Mouse (Mus musculus): ENCODE measurements around the gene Tbcb. TPM values are rescaled to one million over a fixed set of nuclear protein-coding genes. Genes with fewer than 3 reads are reported as not detected.
"Not testable (repeated sequence)": the region's sequence is repeated elsewhere in the genome, so short reads cannot be mapped to it uniquely, and the experiment has no call there.

Gene Tbcb
- polyA plus RNA-seq, 1 experiment from 2014 or later = 270 TPM

DNA sequence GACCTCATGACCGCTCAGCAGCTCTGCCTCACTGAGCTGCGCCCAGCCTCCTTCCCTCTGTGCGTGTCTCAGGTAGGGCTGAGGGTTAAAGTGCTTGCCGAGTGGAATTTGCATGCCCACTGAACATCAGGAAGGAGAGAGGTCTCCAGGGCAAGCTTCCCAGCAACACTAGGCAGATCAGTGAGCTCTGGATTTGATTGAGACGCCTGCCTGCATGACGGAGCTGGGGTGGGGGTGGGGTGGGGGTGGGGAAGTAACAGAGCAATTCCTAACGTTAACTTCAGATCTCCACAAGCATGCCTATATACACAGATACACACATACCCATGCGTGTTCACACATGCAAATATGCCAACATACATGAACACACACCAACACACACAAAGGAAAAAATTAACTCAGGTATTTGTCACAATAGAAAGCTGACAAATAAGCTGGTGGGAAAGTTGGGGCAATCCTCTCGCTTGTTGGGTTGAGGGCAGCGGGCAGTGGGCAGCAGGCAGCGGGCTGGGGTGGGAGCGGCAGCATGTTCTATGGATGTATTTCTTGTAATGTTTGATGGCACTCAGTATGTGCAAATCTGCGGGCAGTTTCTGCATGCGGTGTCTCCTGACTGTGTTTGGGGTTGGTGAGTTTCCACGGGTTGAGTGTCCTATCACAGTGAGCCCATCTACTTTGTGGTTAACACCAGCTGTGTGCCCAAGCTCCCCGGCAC is 12.6 kb downstream of the Tbcb start:
- peaks cover 28% of the 10 kb centered on the region for H3K36me3 ChIP-seq (replicated peaks)
- H3K4me3 ChIP-seq = peak overlapping the region; percentile 61
- WGBS = 6% methylated on average over 16 of the region's 16 CpGs
- DNase-seq (ENCODE audit: low spot score) = peak; percentile 82
- peaks cover 17% of the 10 kb centered on the region for H3K4me1 ChIP-seq
- H3K27me3 ChIP-seq (replicated peaks; ENCODE audit: low read depth, poor library complexity, severe bottlenecking) = no peaks in the 10 kb centered on the region
- H3K27ac ChIP-seq (replicated peaks) = peak overlapping the region; percentile 81
- H3K9me3 ChIP-seq = no peaks in the 10 kb centered on the region

DNA sequence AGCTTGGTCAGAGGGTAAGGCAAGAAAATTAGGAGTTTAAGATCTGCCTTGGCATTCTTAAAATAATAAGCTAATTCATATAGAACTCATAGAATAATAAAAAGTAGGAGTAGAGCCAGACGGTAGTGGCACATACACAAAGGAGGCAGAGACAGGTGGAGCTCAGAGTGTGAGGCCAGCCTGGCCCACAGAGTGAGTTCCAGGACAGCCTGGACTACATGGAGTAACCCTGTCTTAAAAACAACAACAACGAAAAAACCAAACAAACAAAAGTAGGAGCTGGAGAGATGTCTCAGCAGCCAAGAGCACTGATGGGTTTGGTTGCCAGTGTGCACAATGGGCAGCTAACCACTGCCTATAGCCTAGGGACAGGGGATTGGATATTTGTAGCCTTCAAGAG is 14.8 kb downstream of the Tbcb start:
- Histone ChIP-seq H3K27ac (replicated peaks) (no peak overlapping the region), H3K4me3 (no peak overlapping the region), H3K27me3 (replicated peaks; ENCODE audit: low read depth, poor library complexity, severe bottlenecking) (no peaks in the 10 kb centered on the region), H3K36me3 (replicated peaks) (peaks cover 6% of the 10 kb centered on the region), H3K9me3 (0 out of 2 replicates have a peak, but pooled peaks cover 4% of the 10 kb centered on the region), H3K4me1 (peaks cover 17% of the 10 kb centered on the region)
- no peak for DNase-seq (ENCODE audit: low spot score)
- WGBS = 81% methylated on average over 2 of the region's 2 CpGs

DNA sequence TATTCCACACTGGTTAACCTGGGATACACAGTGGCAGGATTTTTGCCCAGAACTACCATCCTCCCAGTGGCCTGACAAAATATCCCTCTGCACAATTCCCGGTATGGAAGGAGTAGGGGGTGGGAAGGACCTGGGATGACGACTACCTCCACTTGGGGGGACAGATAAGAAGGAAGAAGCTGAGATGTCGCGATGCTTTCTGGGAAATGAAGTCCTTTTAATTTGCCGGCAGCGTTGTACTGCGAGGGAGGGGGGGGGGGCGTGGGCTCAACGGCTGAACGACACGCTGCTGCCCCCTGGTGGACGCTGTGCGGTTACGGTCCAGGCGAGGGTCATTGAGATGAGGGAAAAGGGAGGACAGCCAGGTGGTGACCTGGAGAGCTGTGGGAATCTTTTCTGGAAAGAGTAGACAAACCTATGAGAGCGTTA is 15.3 kb downstream of the Tbcb start:
- DNase-seq (ENCODE audit: low spot score) = peak; percentile 91
- Histone ChIP-seq H3K4me1 (peaks cover 17% of the 10 kb centered on the region), H3K9me3 (0 out of 2 replicates have a peak, but pooled peaks cover 4% of the 10 kb centered on the region), H3K36me3 (replicated peaks) (0 out of 2 replicates have a peak, but pooled peaks cover under 1% of the 10 kb centered on the region), H3K27ac (replicated peaks) (peak overlapping the region; percentile 36; the same call in 1 of the 2 replicates), H3K27me3 (replicated peaks; ENCODE audit: low read depth, poor library complexity, severe bottlenecking) (no peaks in the 10 kb centered on the region), H3K4me3 (peak overlapping the region; percentile 44)
- 1% methylated on average over 16 of the region's 16 CpGs for WGBS

DNA sequence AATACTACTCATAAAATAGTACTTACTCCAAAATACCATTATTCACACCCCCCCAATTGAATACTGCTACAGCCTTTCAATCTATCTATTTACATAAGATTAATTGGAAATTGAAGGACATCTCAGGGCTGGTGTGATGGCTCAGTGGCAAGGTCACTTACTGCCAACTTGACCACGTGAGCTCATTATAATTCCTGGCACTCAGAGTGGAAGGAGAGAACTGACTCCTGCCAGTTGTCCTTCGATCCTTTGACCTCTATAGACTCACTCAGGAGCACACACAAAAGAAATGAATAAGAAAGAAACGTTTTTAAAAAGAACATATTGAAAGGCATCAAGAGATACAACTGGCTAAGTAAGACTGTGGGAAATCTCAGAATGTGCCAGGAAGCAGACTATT is 16.2 kb downstream of the Tbcb start:
- Histone ChIP-seq H3K9me3 (0 out of 2 replicates have a peak, but pooled peaks cover 4% of the 10 kb centered on the region), H3K4me1 (peaks cover 17% of the 10 kb centered on the region), H3K4me3 (no peak overlapping the region), H3K36me3 (replicated peaks) (no peaks in the 10 kb centered on the region), H3K27ac (replicated peaks) (no peak overlapping the region), H3K27me3 (replicated peaks; ENCODE audit: low read depth, poor library complexity, severe bottlenecking) (no peaks in the 10 kb centered on the region)
- DNase-seq (ENCODE audit: low spot score) = no peak
- WGBS = 87% methylated on average over 3 of the region's 3 CpGs

DNA sequence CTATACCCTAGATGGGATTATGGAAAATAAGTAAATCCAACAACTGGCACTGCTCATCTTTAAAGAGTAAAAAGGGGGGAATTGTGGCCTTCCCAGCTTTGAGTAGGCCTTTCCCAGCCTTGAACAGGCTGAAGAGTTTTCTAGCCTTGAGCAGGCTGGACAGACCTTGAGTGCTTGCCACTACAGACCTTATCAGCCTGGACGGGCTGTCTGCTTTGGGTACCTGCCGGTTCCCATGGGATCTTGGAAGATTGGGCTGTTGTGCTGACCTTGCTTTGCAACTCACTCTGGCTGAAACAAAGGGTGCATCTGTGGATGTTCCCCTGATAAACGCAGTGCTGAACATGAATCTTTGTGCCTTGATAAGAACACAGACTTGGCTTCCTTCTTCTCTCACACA is 18.2 kb downstream of the Tbcb start:
- Histone ChIP-seq H3K36me3 (replicated peaks) (no peaks in the 10 kb centered on the region), H3K27me3 (replicated peaks; ENCODE audit: low read depth, poor library complexity, severe bottlenecking) (no peaks in the 10 kb centered on the region), H3K27ac (replicated peaks) (no peak overlapping the region), H3K9me3 (0 out of 2 replicates have a peak, but pooled peaks cover 4% of the 10 kb centered on the region), H3K4me1 (peaks cover 3% of the 10 kb centered on the region), H3K4me3 (no peak overlapping the region)
- 86% methylated on average over 3 of the region's 3 CpGs for WGBS
- DNase-seq (ENCODE audit: low spot score) = no peak

DNA sequence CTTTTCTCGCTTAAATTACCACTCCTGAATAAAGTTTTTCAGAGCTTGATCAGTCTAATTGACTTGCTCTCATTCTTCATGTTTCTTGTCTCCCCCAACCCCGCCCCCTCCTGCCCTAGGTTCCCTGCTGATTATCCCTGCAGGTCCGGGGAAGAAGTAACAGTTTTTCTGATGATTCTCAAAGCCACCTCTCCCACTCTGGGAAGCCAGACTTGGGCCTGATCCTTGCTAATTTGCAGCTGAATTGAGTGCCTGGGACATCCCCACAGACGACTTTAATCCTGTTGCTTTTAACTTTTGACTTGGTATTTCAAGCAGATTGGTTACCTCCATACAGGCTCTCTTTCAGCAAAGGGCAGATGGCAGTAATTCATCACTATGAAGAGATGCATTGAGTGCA is 21.0 kb downstream of the Tbcb start:
- no peak for DNase-seq (ENCODE audit: low spot score)
- H3K27me3 ChIP-seq (replicated peaks; ENCODE audit: low read depth, poor library complexity, severe bottlenecking) = no peaks in the 10 kb centered on the region
- WGBS = 31% methylated on average over 4 of the region's 4 CpGs
- H3K9me3 ChIP-seq = 0 out of 2 replicates have a peak, but pooled peaks cover 4% of the 10 kb centered on the region
- H3K36me3 ChIP-seq (replicated peaks) = no peaks in the 10 kb centered on the region
- no peak overlapping the region for H3K27ac ChIP-seq (replicated peaks)
- H3K4me1 ChIP-seq = no peaks in the 10 kb centered on the region
- no peak overlapping the region for H3K4me3 ChIP-seq

DNA sequence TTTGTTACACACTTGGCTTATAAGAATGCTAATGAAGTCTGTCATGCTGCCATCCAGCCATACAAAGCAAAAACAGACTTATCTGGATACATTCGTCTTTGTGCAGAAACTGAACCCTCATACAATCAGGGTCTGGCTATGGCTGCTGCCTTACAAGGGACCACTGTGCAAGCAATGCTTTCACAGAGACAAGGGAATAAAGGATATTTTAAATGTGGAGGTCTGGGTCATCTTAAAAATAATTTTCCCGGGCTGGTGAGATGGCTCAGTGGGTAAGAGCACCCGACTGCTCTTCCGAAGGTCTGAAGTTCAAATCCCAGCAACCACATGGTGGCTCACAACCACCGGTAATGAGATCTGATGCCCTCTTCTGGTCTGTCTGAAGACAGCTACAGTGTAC is 25.7 kb downstream of the Tbcb start:
- WGBS = 61% methylated on average over 5 of the region's 5 CpGs

DNA sequence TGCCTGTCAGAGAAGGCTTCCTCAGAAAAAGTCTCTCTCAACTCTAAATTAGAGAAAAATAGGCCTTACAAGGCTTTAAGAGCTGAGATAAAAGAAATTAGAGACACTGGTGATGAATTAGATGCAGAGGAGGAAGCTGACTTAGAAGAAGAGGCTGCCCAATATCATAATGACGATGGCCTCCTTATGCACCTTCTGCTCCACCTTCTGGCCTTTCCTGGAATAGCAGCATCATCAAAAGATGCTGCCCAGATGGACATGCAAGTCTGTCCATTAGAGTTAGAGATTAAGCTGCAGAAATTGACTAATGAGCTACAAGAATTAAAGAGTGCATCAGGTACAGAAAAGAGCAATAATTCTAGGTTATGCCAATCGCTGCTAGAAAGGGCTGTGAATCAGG is 26.7 kb downstream of the Tbcb start:
- WGBS = 5% methylated on average over 2 of the region's 2 CpGs
- DNase-seq (ENCODE audit: low spot score) = peak; percentile 57

More for the DNA sequence above, 25.7 kb downstream of the Tbcb start:
- H3K36me3 ChIP-seq (replicated peaks); H3K4me3 ChIP-seq; H3K4me1 ChIP-seq; H3K9me3 ChIP-seq; H3K27ac ChIP-seq (replicated peaks); DNase-seq (ENCODE audit: low spot score); H3K27me3 ChIP-seq (replicated peaks; ENCODE audit: low read depth, poor library complexity, severe bottlenecking): not testable (repeated sequence)

DNA sequence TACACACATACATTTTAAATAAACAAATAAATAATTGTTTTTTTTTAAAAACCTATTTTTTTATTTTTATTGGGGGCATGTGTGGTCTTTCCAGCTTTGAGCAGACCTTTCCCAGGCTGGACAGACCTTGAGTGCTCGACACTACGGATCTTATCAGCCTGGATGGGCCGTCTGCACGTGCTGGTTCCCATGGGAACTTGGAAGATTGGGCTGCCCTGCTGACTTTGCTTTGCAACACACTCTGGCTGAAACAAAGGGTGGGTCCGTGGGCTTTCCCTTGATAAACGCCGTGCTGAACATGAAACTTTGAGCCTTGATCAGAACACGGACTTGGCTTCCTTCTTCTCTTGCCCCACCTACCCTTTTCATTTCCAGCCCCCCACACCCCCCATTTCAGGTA is 27.7 kb downstream of the Tbcb start:
- no peak overlapping the region for H3K4me3 ChIP-seq
- H3K36me3 ChIP-seq (replicated peaks) = no peaks in the 10 kb centered on the region
- WGBS = 51% methylated on average over 8 of the region's 8 CpGs
- no peak for DNase-seq (ENCODE audit: low spot score)
- peaks cover 2% of the 10 kb centered on the region; the same call in 1 of the 2 replicates for H3K4me1 ChIP-seq
- H3K9me3 ChIP-seq = no peaks in the 10 kb centered on the region
- H3K27ac ChIP-seq (replicated peaks) = no peak overlapping the region
- H3K27me3 ChIP-seq (replicated peaks; ENCODE audit: low read depth, poor library complexity, severe bottlenecking) = no peaks in the 10 kb centered on the region

More for the DNA sequence above, 26.7 kb downstream of the Tbcb start:
- Histone ChIP-seq H3K9me3 (no peaks in the 10 kb centered on the region), H3K36me3 (replicated peaks) (no peaks in the 10 kb centered on the region), H3K4me1 (no peaks in the 10 kb centered on the region), H3K27me3 (replicated peaks; ENCODE audit: low read depth, poor library complexity, severe bottlenecking) (no peaks in the 10 kb centered on the region), H3K4me3 (no peak overlapping the region), H3K27ac (replicated peaks) (no peak overlapping the region)

DNA sequence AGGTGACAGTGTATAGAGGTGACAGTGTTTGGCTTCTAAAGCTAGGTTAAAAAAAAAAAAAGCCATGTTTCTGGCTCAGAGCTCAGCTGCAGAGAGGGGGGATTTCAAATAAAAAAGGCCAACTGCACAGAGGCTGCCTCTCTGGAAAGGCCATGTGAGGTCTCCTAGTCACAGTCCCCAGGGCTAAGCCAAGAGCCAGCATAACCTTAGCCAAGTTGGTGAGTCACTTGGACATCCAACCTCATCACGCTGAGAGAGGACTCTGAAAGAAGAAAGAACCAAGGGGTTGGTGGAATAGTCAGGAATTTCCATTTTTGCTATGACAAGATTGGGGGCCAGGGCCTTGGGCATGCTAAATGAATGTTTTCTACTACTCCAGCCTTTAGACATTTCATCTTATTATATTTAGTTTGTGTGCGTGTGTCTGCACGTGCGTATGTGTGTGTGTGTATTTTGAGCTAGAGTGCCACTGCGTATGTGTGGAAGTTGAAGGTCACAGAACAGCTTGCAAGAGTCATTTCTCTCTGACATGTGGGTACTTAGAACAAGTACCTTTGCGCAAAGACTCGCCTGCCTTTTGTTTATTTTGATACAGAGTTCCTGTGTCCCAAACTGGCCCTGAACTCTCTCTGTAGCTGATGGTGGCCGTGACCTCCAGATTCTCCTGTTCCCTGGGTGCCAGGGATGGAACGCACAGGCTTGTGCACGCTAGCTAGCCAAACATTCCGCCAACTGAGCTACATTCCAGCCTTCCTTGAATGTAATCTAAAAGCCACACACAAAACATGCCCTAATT is 29.0 kb downstream of the Tbcb start:
- no peak overlapping the region for H3K4me3 ChIP-seq
- H3K36me3 ChIP-seq (replicated peaks) = no peaks in the 10 kb centered on the region
- no peak for DNase-seq (ENCODE audit: low spot score)
- H3K27me3 ChIP-seq (replicated peaks; ENCODE audit: low read depth, poor library complexity, severe bottlenecking) = no peaks in the 10 kb centered on the region
- peaks cover 6% of the 10 kb centered on the region for H3K4me1 ChIP-seq
- no peak overlapping the region for H3K27ac ChIP-seq (replicated peaks)
- H3K9me3 ChIP-seq = no peaks in the 10 kb centered on the region
- 76% methylated on average over 11 of the region's 11 CpGs for WGBS

DNA sequence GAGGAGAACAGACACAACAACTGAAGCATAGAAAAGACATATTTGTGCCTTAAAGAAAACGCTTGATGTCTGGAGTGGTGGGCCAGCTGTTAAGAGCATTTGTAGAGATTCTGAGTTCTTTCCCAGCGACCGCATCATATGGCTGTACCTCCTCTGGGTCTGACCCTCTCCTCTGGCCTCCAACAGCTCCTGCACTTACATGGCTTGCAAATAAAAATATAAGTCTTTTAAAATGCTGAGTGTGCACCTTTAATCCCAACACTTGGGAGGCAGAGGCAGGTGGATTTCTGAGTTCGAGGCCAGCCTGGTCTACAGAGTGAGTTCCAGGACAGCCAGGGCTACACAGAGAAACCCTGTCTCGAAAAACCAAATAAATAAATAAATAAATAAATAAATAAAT is 31.4 kb downstream of the Tbcb start:
- not testable (repeated sequence) for H3K27me3 ChIP-seq (replicated peaks; ENCODE audit: low read depth, poor library complexity, severe bottlenecking); DNase-seq (ENCODE audit: low spot score); H3K27ac ChIP-seq (replicated peaks); H3K4me3 ChIP-seq; H3K36me3 ChIP-seq (replicated peaks); H3K9me3 ChIP-seq
- peaks cover 14% of the 10 kb centered on the region for H3K4me1 ChIP-seq
- WGBS = 87% methylated on average over 5 of the region's 5 CpGs

DNA sequence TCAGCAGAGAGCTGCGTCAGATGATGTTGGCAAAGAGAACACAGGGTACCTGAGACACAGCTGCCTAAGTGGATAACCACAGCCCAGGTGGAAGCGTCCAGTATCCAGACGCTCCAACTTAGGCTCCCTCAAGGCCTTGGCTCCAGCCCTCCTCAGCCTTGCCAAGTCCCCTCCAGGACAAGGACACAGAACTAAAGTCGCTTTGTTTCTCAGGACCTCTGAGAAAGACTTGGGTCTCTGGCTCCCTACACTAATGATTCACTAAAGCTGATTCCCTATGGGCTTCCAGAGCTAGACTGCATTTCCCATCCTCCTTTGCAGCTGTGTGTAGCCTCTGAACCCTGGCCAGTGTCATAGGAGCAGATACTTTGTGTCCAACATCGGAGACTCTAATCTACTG is 31.9 kb downstream of the Tbcb start:
- no peak for DNase-seq (ENCODE audit: low spot score)
- Histone ChIP-seq H3K36me3 (replicated peaks) (no peaks in the 10 kb centered on the region), H3K4me3 (no peak overlapping the region), H3K9me3 (no peaks in the 10 kb centered on the region), H3K27me3 (replicated peaks; ENCODE audit: low read depth, poor library complexity, severe bottlenecking) (no peaks in the 10 kb centered on the region), H3K27ac (replicated peaks) (no peak overlapping the region), H3K4me1 (peaks cover 18% of the 10 kb centered on the region)
- WGBS = 84% methylated on average over 5 of the region's 5 CpGs
